In the genomic region with DNA sequence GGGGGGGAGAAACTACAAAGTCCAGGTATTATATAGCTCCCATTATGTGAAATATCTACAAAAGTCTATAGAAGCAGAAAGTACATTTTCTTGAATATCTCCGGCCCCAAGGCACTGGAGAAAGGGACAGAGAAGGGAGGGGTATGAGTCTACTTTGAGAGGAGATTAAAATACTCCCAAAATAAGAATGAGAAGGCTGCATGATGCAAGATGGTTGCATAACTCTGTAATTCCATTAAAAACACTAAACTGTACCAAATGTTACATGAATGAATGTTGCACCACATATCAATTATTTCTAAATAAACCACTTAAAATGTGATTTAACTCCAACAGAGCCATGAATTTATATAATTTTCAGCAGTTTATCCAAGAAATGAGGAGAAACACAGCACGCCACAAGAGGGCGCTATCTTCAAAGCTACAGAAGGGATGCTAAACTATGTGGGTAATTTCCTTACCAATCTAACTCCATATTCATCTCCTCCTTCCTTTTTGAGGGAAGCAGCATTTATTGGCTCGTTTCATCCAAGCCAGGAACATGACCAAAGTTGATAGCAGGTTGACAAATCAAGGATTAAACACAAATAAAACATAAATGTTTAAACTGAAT, we compare ENCODE assay signal across 9 mouse cellular contexts.
DNase-seq lines count a peak whose midpoint lies in the region; ATAC-seq and TF ChIP-seq lines count a peak whose summit lies in the region.
"Had no signal": no experiment of that assay in that cellular context is flagged by ENCODE, and none has a peak within 500 bp of the region (broad histone marks: within the 10 kb centered on the region; RNA-seq: fewer than 3 reads in every experiment).

No protein-coding gene starts in this region.

- H3K79me2 ChIP-seq in heart, adult 2 months (replicated peaks; ENCODE audit: control insufficient read depth, insufficient read depth, low read length) = peaks cover 2% of the 10 kb centered on the region

- ATAC-seq in lung, embryonic 14.5 days (ENCODE audit: insufficient read depth) = no peak
- ATAC-seq in stomach, embryonic 15.5 days (ENCODE audit: insufficient read depth, low FRiP score, low read depth) = peak; percentile 31; the same call in 1 of the 2 replicates

- H3K27ac ChIP-seq in heart, adult 2 months = no peak overlapping the region
- no peak overlapping the region for H3K27ac ChIP-seq in layer of hippocampus, adult 2 months
- no peak overlapping the region for H3K27ac ChIP-seq in lung, embryonic 14.5 days (ENCODE audit: low read depth)
- no peak overlapping the region for H3K27ac ChIP-seq in stomach, embryonic 15.5 days
- H3K27ac ChIP-seq: lung, embryonic 15.5 days had no signal

- peaks cover 1% of the 10 kb centered on the region for H3K36me3 ChIP-seq in heart, adult 2 months (ENCODE audit: control insufficient read depth, insufficient read depth, low read length)
- no peaks in the 10 kb centered on the region for H3K36me3 ChIP-seq in lung, embryonic 14.5 days (ENCODE audit: insufficient read depth)
- no peaks in the 10 kb centered on the region for H3K36me3 ChIP-seq in stomach, embryonic 15.5 days
- H3K36me3 ChIP-seq: lung, embryonic 15.5 days had no signal

- H3K27me3 ChIP-seq in heart, adult 2 months (ENCODE audit: control insufficient read depth, insufficient read depth, low read length) = no peaks in the 10 kb centered on the region
- no peaks in the 10 kb centered on the region for H3K27me3 ChIP-seq in lung, embryonic 14.5 days (ENCODE audit: insufficient read depth, low read length)
- H3K27me3 ChIP-seq in stomach, embryonic 15.5 days (replicated peaks) = no peaks in the 10 kb centered on the region
- H3K27me3 ChIP-seq: lung, embryonic 15.5 days had no signal

- H3K4me1 ChIP-seq in heart, adult 2 months (ENCODE audit: control insufficient read depth, insufficient read depth, low read length) = peaks cover 9% of the 10 kb centered on the region
- H3K4me1 ChIP-seq in lung, embryonic 14.5 days (ENCODE audit: insufficient read depth) = peaks cover 9% of the 10 kb centered on the region; the same call in 1 of the 2 replicates
- H3K4me1 ChIP-seq in stomach, embryonic 15.5 days = peaks cover 8% of the 10 kb centered on the region; the same call in 1 of the 2 replicates

- no peak for TF ChIP-seq POLR2A in heart, adult 2 months (IDR thresholded peaks at IDR 0.05; ENCODE audit: insufficient read depth, low read depth, low read length)

- peak; percentile 51 to 70 for DNase-seq in heart, adult 2 months
- DNase-seq in heart, postnatal 25 days (ENCODE audit: low spot score) = no peak
- DNase-seq in NIH3T3 (ENCODE audit: low read depth) = peak; percentile 94
- DNase-seq in cerebellum, adult 9-11 months = peak; percentile 64
- DNase-seq in frontal cortex, postnatal 25 days (ENCODE audit: low spot score in 2 of 2) = peak; percentile 71 to 73
- DNase-seq in layer of hippocampus, adult 2 months (ENCODE audit: low spot score in 2 of 2) = peak; percentile 70 to 82
- DNase-seq in lung, embryonic 14.5 days = peak; percentile 93

- peak; percentile 98 for TF ChIP-seq CTCF in heart, adult 2 months (IDR thresholded peaks at IDR 0.05)
- peak; percentile 98 for TF ChIP-seq CTCF in layer of hippocampus, adult 2 months (conservative IDR thresholded peaks at IDR 0.05)
- peak; percentile 95 for TF ChIP-seq CTCF in lung, embryonic 14.5 days (IDR thresholded peaks at IDR 0.05; ENCODE audit: low read depth)

- WGBS in heart, adult 2 months = 9% methylated on average over 4 of the region's 4 CpGs
- 16% methylated on average over 4 of the region's 4 CpGs for WGBS in lung, embryonic 14.5 days
- WGBS in stomach, embryonic 15.5 days = 12% methylated on average over 4 of the region's 4 CpGs

- intact Hi-C loops in heart, adult 2 months (cut with DNase I) = loop anchor here (1.0 to 5.0 kb wide), 5 partner anchors 41 to 383 kb away; no protein-coding TSS in a partner anchor
- intact Hi-C loops in heart, postnatal 25 days (cut with DNase I) = loop anchor here (2.0 to 5.0 kb wide), 5 partner anchors 60 to 384 kb away; a partner anchor contains a TSS

- H3K9me3 ChIP-seq in lung, embryonic 14.5 days (ENCODE audit: low read depth, low read length) = no peaks in the 10 kb centered on the region
- H3K9me3 ChIP-seq in stomach, embryonic 15.5 days = no peaks in the 10 kb centered on the region
- H3K9me3 ChIP-seq: lung, embryonic 15.5 days had no signal

- no peak for TF ChIP-seq EP300 in heart, adult 2 months (IDR thresholded peaks at IDR 0.05; ENCODE audit: insufficient read depth, low read depth, low read length)

- no peak overlapping the region for H3K4me3 ChIP-seq in heart, adult 2 months
- no peak overlapping the region for H3K4me3 ChIP-seq in layer of hippocampus, adult 2 months
- no peak overlapping the region for H3K4me3 ChIP-seq in lung, embryonic 14.5 days (ENCODE audit: low read depth, low read length)
- H3K4me3 ChIP-seq in stomach, embryonic 15.5 days (replicated peaks) = no peak overlapping the region
- H3K4me3 ChIP-seq: lung, embryonic 15.5 days had no signal

- no peak overlapping the region for H3K9ac ChIP-seq in heart, adult 2 months (ENCODE audit: low read depth, low read length)
- H3K9ac ChIP-seq in lung, embryonic 14.5 days = no peak overlapping the region
- no peak overlapping the region for H3K9ac ChIP-seq in stomach, embryonic 15.5 days
- H3K9ac ChIP-seq: lung, embryonic 15.5 days had no signal

- H3K4me2 ChIP-seq in lung, embryonic 14.5 days = no peak overlapping the region
- H3K4me2 ChIP-seq in stomach, embryonic 15.5 days = no peak overlapping the region
- H3K4me2 ChIP-seq: lung, embryonic 15.5 days had no signal
